Mouse (Mus musculus) heart, embryonic 14.5 days (tissue): ENCODE results near the gene Xxylt1. TPM values are rescaled to one million over a fixed set of nuclear protein-coding genes. Genes with fewer than 3 reads are reported as not detected.

Experiments used
- ATAC-seq: fragments of 200-750 bp; cut with Nextera tagmentation; 2 replicates; pipeline ENCODE4 v1.8.0; 2017; ENCODE audit warnings: low read depth, moderate TSS enrichment; ENCODE audit not compliant: insufficient number of reproducible peaks, insufficient read depth, low FRiP score
- H3K27ac ChIP-seq, 2 experiments: fragments of 200-500 bp in 1 of 2; fragments of 300-500 bp in 1 of 2; sonication (generic) in 1 of 2; replicated peaks in 1 of 2; 2 replicates each; pipeline ENCODE4 v1.5.1; 2012 to 2014; ENCODE audit warnings: low read depth in 2 of 2, low read length in 2 of 2, control low read depth in 1 of 2, mild to moderate bottlenecking in 1 of 2, mixed read lengths in 1 of 2; ENCODE audit not compliant: control insufficient read depth in 1 of 2, insufficient read depth in 1 of 2
- H3K27me3 ChIP-seq: fragments of 300-500 bp; sonication (generic); 2 replicates; pipeline ENCODE4 v1.6.1; 2014; ENCODE audit warnings: mild to moderate bottlenecking, low read length, control low read depth; ENCODE audit not compliant: control insufficient read depth, insufficient read depth
- H3K36me3 ChIP-seq: fragments of 300-500 bp; sonication (generic); 2 replicates; pipeline ENCODE4 v1.6.1; 2014; ENCODE audit warnings: mild to moderate bottlenecking, control low read depth, low read length, mixed read lengths; ENCODE audit not compliant: control insufficient read depth, insufficient read depth
- H3K4me1 ChIP-seq, 2 experiments: fragments of 200-500 bp in 1 of 2; fragments of 300-500 bp in 1 of 2; sonication (generic) in 1 of 2; 2 replicates each; pipeline ENCODE4 v1.6.1; 2012 to 2014; ENCODE audit warnings: low read length in 2 of 2, control low read depth in 1 of 2, mixed read lengths in 1 of 2; ENCODE audit not compliant: control insufficient read depth in 2 of 2, insufficient read depth in 2 of 2
- H3K4me2 ChIP-seq: fragments of 300-500 bp; sonication (generic); 2 replicates; pipeline ENCODE4 v1.6.1; 2014; ENCODE audit warnings: mild to moderate bottlenecking, low read length
- H3K4me3 ChIP-seq, 2 experiments: fragments of 200-500 bp in 1 of 2; fragments of 300-500 bp in 1 of 2; sonication (generic) in 1 of 2; 2 replicates each; pipeline ENCODE4 v1.5.1; 2012 to 2014; ENCODE audit warnings: low read length in 2 of 2, mild to moderate bottlenecking in 2 of 2, control low read depth in 1 of 2, low read depth in 1 of 2, moderate library complexity in 1 of 2; ENCODE audit not compliant: control insufficient read depth in 1 of 2, insufficient read depth in 1 of 2
- H3K9ac ChIP-seq: fragments of 300-500 bp; sonication (generic); 2 replicates; pipeline ENCODE4 v1.6.1; 2014; ENCODE audit warnings: mild to moderate bottlenecking, low read length
- H3K9me3 ChIP-seq: fragments of 300-500 bp; sonication (generic); 2 replicates; pipeline ENCODE4 v1.6.1; 2016; ENCODE audit warnings: low read length, control low read depth; ENCODE audit not compliant: control insufficient read depth
- WGBS: fragments of 180-500 bp; shearing (Covaris S2); extraction: QIAGEN DNeasy Blood & Tissue Kit; methylation state at CpG from one replicate; pipeline ENCODE4 v1.1.7; 2014; 5-methylcytosine and 5-hydroxymethylcytosine counted together
- polyA plus RNA-seq: library from polyadenylated mRNA; unstranded; fragments of >200 nt; fragmentation: Nextera tagmentation; extraction: Ambion mirVana; gene quantifications from 2 replicates; pipeline ENCODE4 v1.2.1, GENCODE M21; 2014

Gene Xxylt1
- polyA plus RNA-seq, 1 experiment from 2014 or later, result 12.2 TPM

- Histone ChIP-seq H3K4me3 (no peak overlapping the region), H3K4me1 (0 out of 4 replicates have a peak, but pooled peaks cover 0 to 2% of the 10 kb centered on the region in 2 experiments), H3K4me2 (no peak overlapping the region), H3K9me3 (peaks cover 6% of the 10 kb centered on the region), H3K27ac (no peak overlapping the region), H3K9ac (no peak overlapping the region), H3K27me3 (no peaks in the 10 kb centered on the region), H3K36me3 (no peaks in the 10 kb centered on the region)
- ATAC-seq, result no peak
- WGBS, result 71% methylated on average over 1 of the region's 1 CpGs
These were observed 158.7 kb downstream of the Xxylt1 start for GRCm38 (mm10) chr16:30922548-30922947.

- Histone ChIP-seq H3K36me3 (no peaks in the 10 kb centered on the region), H3K4me1 (no peaks in the 10 kb centered on the region), H3K4me3 (no peak overlapping the region), H3K9me3 (peaks cover 6% of the 10 kb centered on the region), H3K27me3 (no peaks in the 10 kb centered on the region), H3K27ac (no peak overlapping the region), H3K4me2 (no peak overlapping the region), H3K9ac (no peak overlapping the region)
- no peak for ATAC-seq
- 94% methylated on average over 7 of the region's 7 CpGs for WGBS
These were observed 162.4 kb downstream of the Xxylt1 start for GRCm38 (mm10) chr16:30918866-30919265.

- no peak for ATAC-seq
These were observed 164.3 kb downstream of the Xxylt1 start for GRCm38 (mm10) chr16:30916931-30917330.

GRCm38 (mm10) chr16:30915611-30916220 lies 165.5 kb downstream of the Xxylt1 start:
- Histone ChIP-seq H3K27ac (no peak overlapping the region), H3K4me3 (no peak overlapping the region), H3K9me3 (peaks cover 6% of the 10 kb centered on the region), H3K27me3 (no peaks in the 10 kb centered on the region), H3K4me2 (no peak overlapping the region), H3K9ac (no peak overlapping the region), H3K4me1 (no peaks in the 10 kb centered on the region), H3K36me3 (no peaks in the 10 kb centered on the region)
- WGBS, result 87% methylated on average over 14 of the region's 14 CpGs
- ATAC-seq, result no peak

More at GRCm38 (mm10) chr16:30916931-30917330, 164.3 kb downstream of the Xxylt1 start:
- Histone ChIP-seq H3K4me2 (no peak overlapping the region), H3K4me3 (no peak overlapping the region), H3K36me3 (no peaks in the 10 kb centered on the region), H3K9me3 (peaks cover 6% of the 10 kb centered on the region), H3K9ac (no peak overlapping the region), H3K27me3 (no peaks in the 10 kb centered on the region), H3K4me1 (no peaks in the 10 kb centered on the region), H3K27ac (no peak overlapping the region)
- WGBS, result 83% methylated on average over 3 of the region's 3 CpGs

Other genes with a start within 250 kb of the Xxylt1 start
- 14.9 and 15.0 TPM in 2 replicates for gene Acap2, start 119.8 kb upstream of the Xxylt1 start, polyA plus RNA-seq
- gene Ppp1r2, start 193.8 kb upstream of the Xxylt1 start, polyA plus RNA-seq, result 104 and 105 TPM in 2 replicates
- 0.19 and 0.53 TPM in 2 replicates for gene Apod, start 233.4 kb upstream of the Xxylt1 start, polyA plus RNA-seq